Mouse (Mus musculus): Measurements from ENCODE around the gene Tmem82.

Gene Tmem82

GRCm38 (mm10) chr4:141641353-141641771 lies 22.9 kb upstream of the Tmem82 start:
- no peak for DNase-seq

GRCm38 (mm10) chr4:141639474-141639873 lies 21.0 kb upstream of the Tmem82 start:
- DNase-seq, result no peak

GRCm38 (mm10) chr4:141636693-141637092 lies 18.3 kb upstream of the Tmem82 start:
- no peak for DNase-seq

GRCm38 (mm10) chr4:141635991-141636390 lies 17.6 kb upstream of the Tmem82 start:
- DNase-seq, result no peak

- DNase-seq, result no peak
Measured at GRCm38 (mm10) chr4:141632111-141632873, 13.9 kb upstream of the Tmem82 start.

- DNase-seq, result no peak
Measured at GRCm38 (mm10) chr4:141631250-141631649, 12.8 kb upstream of the Tmem82 start.

- no peak for DNase-seq
Measured at GRCm38 (mm10) chr4:141630021-141630420, 11.6 kb upstream of the Tmem82 start.

- no peak for DNase-seq
Measured at GRCm38 (mm10) chr4:141628661-141629060, 10.2 kb upstream of the Tmem82 start.

- DNase-seq, result no peak
Measured at GRCm38 (mm10) chr4:141627502-141627901, 9.1 kb upstream of the Tmem82 start.

- no peak for DNase-seq
Measured at GRCm38 (mm10) chr4:141625774-141626550, 7.5 kb upstream of the Tmem82 start.

GRCm38 (mm10) chr4:141624983-141625773 lies 6.7 kb upstream of the Tmem82 start:
- DNase-seq, result no peak

GRCm38 (mm10) chr4:141624134-141624533 lies 5.7 kb upstream of the Tmem82 start:
- DNase-seq, result no peak

GRCm38 (mm10) chr4:141623666-141624065 lies 5.2 kb upstream of the Tmem82 start, which contains the start of gene Slc25a34:
Slc25a34 (minus strand) TSS chr4:141623821.
- no peak for DNase-seq

- DNase-seq, result no peak
Measured at GRCm38 (mm10) chr4:141623037-141623436, 4.6 kb upstream of the Tmem82 start.

- DNase-seq, result no peak
Measured at GRCm38 (mm10) chr4:141622580-141622979, 4.1 kb upstream of the Tmem82 start.

- DNase-seq, result no peak
Measured at GRCm38 (mm10) chr4:141622091-141622490, 3.7 kb upstream of the Tmem82 start.

- no peak for DNase-seq
Measured at GRCm38 (mm10) chr4:141621297-141621696, 2.9 kb upstream of the Tmem82 start.

- no peak for DNase-seq
Measured at GRCm38 (mm10) chr4:141619299-141619883, 958 bp upstream of the Tmem82 start.

GRCm38 (mm10) chr4:141617863-141618564 lies 419 bp downstream of the Tmem82 start:
- DNase-seq, result no peak

GRCm38 (mm10) chr4:141617299-141617698 lies 1.1 kb downstream of the Tmem82 start:
- DNase-seq, result peak; percentile 74

- DNase-seq, result no peak
Measured at GRCm38 (mm10) chr4:141616811-141617210, 1.6 kb downstream of the Tmem82 start.

GRCm38 (mm10) chr4:141614946-141615345 lies 3.5 kb downstream of the Tmem82 start:
- no peak for DNase-seq

Data from right cerebral cortex, postnatal 4 days (tissue).